Mouse (Mus musculus) mouse embryonic stem cell (cell line): Measurements from ENCODE around the gene Rnf144b.

Source experiments
- in situ Hi-C, 2 experiments: fragments of 300-500 bp; cut with MboI; formaldehyde crosslinking; loops; 1 replicate in 1 of 2; 3 replicates in 1 of 2; pipeline ENCODE4 v1.14.3; 2019 to 2020; ENCODE audit warnings: low sequenced_read_pairs in 2 of 2, low pct_unique_long_range_greater_than_20kb in 1 of 2, mixed read lengths in 1 of 2; ENCODE audit not compliant: unreplicated experiment in 1 of 2

The Rnf144b gene

DNA sequence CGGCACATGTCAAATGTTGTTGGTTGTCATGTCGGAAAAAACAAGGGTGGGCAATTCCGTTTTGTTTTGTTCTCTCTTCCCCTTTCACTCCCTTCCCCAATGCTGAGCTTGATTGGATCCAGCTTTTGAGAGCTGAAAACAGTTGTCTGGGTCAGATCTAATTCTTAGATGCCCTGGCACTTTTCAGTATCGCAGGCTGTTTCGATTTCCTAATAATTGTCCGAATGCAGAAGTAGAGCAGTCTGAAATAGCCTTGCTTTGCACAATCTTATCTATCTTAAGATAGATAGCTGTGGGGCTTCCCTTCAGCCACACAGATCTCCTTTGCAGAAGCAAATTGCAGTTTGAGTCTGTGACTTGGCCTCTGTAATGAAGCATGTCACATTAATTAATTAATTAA is 109.7 kb downstream of the Rnf144b start:
- in situ Hi-C loops, result no loop called here

DNA sequence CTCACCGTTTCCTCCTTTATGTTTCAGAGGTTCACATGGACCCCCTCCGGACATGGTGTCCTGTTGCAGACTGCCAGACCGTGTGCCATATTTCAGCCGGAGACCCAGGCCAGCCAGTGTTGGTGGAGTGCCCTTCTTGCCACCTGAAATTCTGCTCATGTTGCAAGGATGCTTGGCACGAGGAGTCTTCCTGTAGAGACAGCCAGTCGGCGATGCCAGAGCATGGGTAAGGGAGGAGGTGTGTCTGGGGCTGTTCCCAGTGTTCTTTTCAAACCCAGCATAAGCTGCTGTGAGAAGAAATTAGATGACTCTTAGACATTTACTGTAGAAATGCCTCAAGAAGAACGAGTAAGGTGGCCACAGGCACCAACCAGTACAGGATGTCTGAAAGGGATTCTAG is 114.9 kb downstream of the Rnf144b start:
- in situ Hi-C loops, result no loop called here

DNA sequence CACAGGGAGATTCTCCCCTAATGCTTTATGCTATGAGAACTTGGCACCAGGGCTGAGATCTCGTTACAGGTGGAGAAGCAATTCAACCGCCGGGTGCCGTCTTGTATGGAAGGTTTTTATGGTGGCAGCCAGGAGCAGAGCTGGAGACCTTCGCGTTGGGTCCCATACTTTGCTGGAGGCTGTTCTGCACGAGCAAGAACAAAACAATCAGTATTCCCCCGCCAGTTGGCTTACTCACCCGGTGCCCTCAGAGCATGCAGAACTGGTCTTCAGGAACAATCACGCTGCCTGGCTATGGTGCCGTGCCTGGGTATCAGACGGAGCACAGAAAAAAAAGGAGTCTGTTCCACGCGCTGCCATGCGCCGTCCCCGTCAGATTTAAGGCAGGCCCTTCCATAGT is 115.7 kb downstream of the Rnf144b start:
- in situ Hi-C loops, result no loop called here

DNA sequence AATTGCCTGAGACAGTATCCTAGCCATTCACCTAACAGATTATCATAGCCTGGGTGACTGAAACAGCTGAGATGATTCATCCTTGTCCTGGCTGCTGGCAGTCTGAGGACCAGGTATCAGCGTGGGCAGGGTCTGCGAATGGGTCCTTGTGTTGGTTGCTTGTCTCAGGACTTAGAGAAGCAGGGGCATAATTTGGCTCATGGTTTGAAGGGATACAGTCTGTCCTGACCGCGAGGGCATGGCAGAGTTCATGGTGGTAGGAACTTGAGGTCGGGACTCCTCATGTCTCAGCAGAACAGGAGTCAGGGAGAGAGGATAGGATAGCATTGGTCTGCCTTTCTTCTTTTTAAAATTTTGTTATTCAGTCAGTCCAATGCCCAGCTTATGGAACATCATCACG is 121.1 kb downstream of the Rnf144b start:
- in situ Hi-C loops, result no loop called here

DNA sequence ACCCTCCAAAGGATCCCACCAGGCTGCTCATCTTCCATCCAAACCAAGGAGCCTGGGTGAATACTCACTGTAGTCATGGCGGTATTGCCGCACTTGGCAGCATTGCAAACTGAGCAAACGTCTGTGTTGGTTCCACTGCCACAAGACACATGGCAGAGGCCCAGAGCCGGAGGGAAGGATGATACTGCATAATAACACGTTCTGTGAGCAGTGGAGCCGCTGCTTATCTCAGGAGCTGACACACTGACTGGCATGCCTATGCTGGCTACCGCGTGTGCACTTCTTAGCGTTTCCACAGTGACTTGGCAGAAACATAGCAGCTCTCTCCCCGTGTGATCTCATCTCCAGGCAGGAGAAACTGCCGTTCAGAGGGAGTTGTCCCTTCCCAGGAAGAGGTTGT is 122.3 kb downstream of the Rnf144b start:
- in situ Hi-C loops, result no loop called here

DNA sequence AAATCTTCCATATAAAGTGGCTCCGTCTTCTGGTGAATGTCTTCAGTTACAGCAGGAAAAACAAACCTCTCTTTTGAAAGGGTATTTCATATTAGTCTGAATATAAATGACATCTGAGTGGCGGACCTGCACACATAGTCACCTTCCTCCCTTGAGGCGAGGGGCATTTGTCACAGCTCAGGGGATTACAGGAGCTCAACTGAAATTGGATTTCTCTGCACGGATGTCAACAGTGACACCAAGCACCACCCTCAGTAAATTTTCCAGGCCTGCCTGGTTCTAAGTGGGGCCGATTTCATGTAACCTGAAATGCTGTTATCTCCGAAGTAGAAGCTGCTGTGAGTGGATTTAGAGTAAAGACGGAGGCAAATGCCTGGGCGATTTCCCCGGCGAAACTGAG is 124.0 kb downstream of the Rnf144b start:
- in situ Hi-C loops, result no loop called here

DNA sequence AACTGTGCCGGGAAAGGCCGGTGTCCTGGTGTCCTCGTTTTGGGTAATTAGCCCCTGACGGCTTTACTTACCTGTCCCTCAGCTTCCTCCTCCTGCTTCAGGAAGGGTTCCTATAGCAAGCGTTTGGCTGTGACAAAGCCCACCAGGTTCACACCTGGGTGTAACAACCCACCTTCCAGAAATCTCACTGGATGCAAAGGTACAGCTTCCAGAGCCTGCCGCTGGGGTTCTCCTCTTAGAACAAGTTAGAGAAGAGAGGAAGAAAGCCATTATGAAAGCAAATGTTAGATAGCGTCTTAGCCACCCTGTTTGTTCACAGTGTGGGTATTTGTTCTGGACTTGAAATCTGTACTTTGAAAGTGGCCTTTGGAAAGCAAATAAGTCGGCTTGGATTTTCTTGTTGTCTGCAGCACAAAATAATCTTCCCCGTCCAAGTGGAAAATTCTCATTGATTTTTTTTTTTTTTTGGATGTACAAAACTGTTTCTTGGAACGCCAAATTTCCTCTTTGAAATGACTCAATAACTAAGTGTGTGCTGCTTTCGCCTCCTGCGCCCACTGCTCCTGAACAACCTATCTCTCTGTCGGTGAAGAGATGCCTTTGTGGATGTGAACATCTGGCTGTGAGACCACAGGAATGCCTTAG is 124.8 kb downstream of the Rnf144b start:
- in situ Hi-C loops, result no loop called here

DNA sequence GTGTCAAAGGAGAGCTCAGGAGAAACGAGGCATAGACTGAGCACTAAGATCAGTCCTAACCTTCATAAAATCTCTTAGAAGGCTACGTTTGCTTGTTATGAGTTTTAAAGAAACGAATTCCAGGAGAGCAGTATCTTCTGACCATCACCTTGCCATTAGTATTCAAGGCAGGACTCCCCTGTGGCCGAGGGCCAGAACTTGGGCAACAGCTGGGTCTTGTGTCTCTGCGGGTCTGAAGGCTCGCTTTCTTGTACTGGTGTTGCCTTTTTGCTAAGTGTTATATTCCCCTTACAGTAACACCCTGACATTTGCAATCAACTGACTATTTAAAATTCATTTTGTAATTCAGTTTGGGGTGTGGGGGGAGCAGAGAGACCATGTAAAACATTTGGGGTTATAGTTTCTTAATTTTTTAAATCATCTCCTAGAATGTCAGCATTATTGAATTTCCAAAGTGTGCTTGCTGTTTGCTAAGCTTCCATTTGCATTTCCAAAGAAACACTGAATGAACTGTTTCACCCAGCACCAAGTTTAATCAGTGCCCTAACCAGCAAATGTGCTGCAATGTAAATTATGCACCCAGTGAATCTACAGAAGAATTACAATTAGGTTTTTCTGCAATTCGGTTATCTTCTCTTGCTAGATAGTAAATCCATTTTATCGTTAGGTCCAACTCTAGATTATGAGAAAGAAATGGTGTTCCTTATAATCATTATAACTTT is 126.0 kb downstream of the Rnf144b start:
- in situ Hi-C loops, result no loop called here

DNA sequence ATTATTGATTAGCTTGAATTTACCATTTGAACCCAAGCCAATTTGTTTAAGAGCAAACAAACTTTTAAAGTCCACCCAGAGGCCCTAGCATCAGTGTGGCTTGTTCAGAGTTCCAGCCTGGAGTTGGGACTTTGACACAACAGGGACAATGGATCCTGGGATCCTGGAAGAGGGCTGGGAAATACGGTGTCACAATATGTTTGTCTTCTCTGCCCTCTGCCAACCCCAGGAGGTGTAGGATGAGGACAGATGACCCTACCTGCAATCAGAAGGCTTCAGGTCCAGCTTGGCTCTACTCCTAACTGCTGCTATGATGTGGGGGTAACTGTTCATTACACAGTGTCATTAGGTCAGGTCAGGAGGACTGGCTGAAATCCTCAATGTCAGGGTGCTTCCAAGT is 128.2 kb downstream of the Rnf144b start:
- in situ Hi-C loops, result no loop called here

DNA sequence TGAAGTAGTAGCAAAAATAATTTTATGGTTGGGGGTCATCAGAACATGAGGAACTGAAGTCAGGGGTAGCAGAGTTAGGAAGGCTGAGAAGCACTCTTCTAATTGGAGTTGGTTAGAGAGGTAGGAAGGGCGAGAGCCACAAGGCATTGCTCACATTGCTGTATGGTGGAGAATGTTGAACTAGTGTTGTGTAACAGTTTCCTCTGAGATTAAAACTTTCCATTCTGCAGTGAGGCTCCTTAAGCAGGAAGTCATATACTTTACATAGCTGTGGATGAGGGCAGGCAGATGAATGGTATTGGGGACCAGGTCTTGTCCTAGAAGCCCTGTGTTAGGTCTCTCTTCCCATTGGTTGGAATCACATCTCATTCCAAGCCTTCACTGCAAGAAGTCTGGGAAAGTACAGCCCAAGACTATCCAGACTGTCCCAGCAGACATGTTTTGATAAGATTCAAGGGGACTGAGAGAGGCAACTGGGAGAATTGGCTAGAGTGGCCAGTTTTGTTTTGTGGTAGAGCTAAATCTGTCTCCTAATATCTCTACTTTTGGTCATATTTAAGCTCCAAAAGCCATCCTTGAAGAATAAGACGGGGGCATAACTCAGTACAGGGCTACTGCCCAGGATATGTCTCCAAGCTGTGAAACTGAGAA is 128.8 kb downstream of the Rnf144b start:
- in situ Hi-C loops, result no loop called here

DNA sequence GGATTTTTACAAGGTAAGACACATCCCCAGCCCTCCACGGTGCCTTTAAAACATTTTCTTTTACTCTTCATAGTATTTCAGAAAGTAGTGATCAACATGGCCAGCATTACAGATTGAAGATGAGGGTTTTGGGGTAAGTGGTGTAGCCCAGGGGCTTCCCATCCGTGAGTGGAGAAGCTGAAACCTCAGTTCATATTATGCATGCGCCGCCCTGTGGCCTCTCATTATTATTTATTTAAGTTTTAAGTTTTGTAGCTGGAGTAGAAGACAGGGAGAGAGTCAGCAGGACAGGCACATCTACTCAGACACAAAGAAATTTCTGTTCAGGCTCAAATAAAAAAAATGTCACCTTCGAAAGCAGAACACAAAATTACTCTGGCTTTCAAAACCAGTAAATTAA is 131.3 kb downstream of the Rnf144b start:
- in situ Hi-C loops, result no loop called here

DNA sequence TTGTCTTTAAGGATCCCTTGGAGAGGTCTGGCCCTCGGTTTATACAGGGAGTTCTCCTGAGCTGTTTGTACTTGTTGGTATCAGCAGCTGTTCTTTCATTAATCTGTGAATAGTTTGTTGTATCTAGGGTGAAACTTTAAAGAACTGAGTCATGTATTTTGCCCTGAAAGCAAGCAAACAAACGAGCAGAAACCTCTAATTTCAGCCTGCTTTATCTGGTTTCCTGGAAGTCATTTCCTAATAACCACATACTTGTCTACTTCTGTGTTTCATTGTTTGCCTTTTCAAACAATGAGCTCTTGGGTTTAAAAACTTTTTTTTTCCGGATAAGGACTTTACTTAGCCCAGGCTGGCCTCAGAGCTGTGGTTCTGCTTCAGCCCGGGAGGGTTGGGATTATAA is 136.8 kb downstream of the Rnf144b start:
- in situ Hi-C loops, result no loop called here

DNA sequence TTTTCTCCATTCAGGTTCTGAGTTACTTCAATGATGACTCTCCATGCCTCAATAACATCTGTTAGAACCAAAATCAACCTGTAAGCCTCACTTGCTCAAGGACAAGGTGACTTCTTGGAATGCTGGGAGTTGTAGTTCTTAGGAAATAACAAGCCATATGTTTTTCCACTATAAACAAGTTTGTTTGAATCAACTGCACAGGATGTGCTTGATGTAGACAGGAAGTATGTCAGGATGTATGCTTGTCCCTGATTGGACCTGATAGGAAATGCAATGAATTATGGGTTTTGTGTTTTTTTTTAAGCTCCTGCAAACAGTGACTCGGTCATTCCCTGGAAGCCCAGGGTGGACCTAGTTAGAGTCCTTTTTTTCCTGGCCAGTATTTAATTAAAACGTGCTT is 139.5 kb downstream of the Rnf144b start:
- in situ Hi-C loops, result no loop called here

DNA sequence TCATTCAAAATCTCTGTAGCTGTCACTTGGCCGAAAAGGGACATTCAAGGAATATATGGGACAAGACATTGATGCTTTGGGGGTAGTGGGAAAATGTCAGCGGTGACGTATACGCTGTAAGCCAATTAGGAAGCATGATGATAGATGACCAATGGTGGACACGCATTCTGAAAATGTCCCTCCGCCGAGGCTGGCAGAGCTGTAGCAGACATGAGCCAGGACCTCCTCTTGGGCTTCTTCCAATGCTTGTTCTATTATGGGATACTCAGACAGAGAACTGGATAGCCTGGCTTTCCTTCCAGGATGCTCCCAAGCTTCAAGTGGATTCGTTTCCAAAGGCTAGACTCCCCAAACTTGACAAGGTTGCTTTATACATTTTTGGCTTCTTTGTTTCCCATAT is 141.9 kb downstream of the Rnf144b start:
- in situ Hi-C loops, result no loop called here

DNA sequence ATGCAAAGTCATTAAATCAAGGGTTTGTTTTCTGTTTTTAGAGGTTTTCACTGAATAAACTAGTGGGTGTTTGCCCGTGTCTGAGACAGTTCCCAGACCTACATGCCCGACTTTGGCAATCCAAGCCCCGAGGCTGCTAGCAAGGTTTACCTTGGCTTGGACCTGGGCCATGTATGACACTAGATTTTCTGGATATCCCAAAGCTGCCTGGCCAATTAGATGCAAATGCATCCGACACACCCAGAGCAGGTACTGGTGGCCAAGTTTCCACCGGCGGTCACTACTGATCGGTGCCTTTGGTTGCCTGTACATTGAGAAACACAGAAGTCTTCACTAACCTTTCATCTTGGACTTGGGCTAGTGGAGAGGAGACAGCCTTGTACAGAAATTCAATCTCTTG is 144.0 kb downstream of the Rnf144b start:
- in situ Hi-C loops, result no loop called here

DNA sequence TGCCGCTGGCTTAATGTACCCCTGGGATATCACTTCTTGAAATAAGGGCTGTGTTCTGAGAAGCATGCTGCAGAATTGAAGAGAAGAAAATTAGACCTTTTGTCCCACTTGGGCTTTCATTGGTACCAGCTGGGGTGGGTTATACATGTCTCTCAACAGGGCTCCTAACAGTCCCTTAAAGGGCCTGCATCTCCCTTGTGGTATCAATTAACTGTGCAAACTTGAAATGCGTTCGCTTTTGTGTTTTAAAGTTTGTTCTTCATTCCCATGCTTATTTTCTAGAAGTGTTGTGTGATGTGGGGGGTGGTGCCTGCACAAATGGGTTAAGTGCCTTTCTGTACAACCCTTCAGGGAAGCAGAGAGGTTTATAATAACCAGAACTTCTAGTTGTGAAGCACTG is 145.8 kb downstream of the Rnf144b start:
- in situ Hi-C loops, result no loop called here

DNA sequence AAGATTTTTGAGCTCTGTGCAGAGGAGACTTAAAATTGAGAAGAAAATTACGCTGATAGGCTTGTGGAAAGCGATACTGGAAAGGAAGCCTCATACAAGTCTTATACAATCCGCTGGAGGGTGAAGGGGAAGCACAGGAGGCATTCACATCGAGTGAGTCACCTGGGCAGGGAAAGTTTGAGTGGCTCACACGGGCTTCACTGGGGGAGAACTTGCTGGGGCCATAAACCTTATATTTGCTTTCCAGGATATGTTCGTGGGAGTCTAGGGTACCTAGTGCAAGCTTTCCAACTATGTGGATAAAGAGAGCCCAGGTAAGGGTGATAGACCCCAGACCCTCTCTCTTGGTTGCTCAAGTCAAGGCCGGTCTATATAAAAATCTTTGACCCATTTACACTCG is 150.5 kb downstream of the Rnf144b start:
- in situ Hi-C loops, result no loop called here

DNA sequence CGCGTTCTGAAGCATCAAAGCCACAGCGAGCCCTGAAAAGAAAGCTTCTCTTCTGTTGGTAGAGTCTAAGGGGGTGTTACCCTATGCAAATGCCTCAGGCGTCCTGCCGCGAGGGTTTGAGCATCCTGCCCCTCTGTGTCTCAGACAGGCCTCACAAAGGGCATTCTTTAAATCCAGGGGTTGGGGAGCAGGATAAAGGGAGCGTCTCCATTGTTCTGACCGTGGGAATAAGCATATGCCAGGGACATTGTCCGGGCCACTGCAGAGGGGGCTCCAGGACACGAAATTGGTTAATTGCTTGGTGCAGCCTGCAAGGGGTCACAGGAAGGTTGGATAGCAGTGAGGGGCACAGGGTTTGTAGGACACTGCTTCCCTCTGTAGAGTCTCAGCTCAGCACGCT is 151.0 kb downstream of the Rnf144b start:
- in situ Hi-C loops, result no loop called here

DNA sequence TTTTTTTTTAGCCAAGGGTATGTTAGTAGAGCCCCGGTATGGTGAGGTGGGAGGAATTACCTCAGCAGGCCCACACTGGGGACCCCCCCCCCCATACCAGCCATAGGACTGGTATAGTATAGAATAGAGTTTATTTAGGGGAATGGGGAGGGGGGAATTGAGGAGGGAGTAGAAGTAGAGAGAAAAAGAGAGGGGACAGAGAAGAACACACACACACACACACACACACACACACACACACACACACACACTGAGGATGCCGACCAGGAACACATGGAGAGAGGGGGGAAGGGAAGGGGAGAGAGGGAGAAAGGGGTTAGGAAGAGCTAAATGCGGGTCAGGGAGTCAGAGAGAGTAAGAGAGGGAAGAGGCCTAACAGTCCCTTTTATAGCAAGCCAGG is 151.7 kb downstream of the Rnf144b start:
- in situ Hi-C loops, result no loop called here
